Mouse (Mus musculus): ENCODE measurements around the gene Gm11238. TPM values are rescaled to one million over a fixed set of nuclear protein-coding genes. Genes with fewer than 3 reads are reported as not detected.
"Not testable (repeated sequence)": the region's sequence is repeated elsewhere in the genome, so short reads cannot be mapped to it uniquely, and the experiment has no call there.

Gm11238 gene
- not detected in 2 replicates for polyA plus RNA-seq (2014; fragmentation: Nextera tagmentation; extraction: Ambion mirVana)

DNA sequence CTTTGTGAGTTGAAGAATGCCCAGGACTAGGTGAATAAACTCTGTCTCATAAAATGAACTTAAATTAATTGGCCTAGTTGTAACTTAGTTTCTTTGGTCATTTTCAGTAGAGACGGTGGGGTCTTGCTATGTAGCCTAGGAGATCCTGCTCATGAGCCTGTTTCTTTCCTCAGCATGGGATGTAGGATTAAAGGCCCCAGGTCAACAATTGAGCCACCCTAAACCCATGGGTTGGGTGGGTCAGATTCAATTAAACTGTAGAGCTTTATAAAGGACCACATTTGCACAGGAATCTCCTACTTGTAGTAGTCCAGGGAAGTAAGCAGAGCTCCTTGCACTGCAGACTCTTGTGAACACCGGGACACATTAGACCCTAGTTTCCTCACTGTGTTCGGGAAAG, at the start of gene Gm11238:
Gene Gm11238 (plus strand): TSS at position 301 of the 400 bp plus-strand sequence.
- H3K4me1 ChIP-seq (ENCODE audit: insufficient read depth); H3K9ac ChIP-seq; DNase-seq; H3K27me3 ChIP-seq (ENCODE audit: insufficient read depth, low read length); ATAC-seq (ENCODE audit: insufficient read depth); H3K36me3 ChIP-seq (ENCODE audit: insufficient read depth); H3K4me3 ChIP-seq (ENCODE audit: low read depth, low read length); H3K4me2 ChIP-seq; H3K27ac ChIP-seq (ENCODE audit: low read depth); H3K9me3 ChIP-seq (ENCODE audit: low read depth, low read length): not testable (repeated sequence)
- WGBS: no CpG with 5 or more reads among the region's 3 CpGs

GRCm38 (mm10) chr4:73599248-73599647, 8.4 kb upstream of the Gm11238 start:
- Histone ChIP-seq H3K4me2 (no peak overlapping the region), H3K27me3 (ENCODE audit: insufficient read depth, low read length) (no peaks in the 10 kb centered on the region), H3K27ac (ENCODE audit: low read depth) (no peak overlapping the region), H3K36me3 (ENCODE audit: insufficient read depth) (no peaks in the 10 kb centered on the region), H3K4me1 (ENCODE audit: insufficient read depth) (no peaks in the 10 kb centered on the region), H3K9me3 (ENCODE audit: low read depth, low read length) (no peaks in the 10 kb centered on the region), H3K4me3 (ENCODE audit: low read depth, low read length) (no peak overlapping the region), H3K9ac (no peak overlapping the region)
- DNase-seq (peak; percentile 86), ATAC-seq (ENCODE audit: insufficient read depth) (0 out of 2 replicates have a peak, but pooled peaks have one; percentile 52)
- 10% methylated on average over 3 of the region's 3 CpGs for WGBS
- TF ChIP-seq CTCF (IDR thresholded peaks at IDR 0.05; ENCODE audit: low read depth): peak; percentile 64

GRCm38 (mm10) chr4:73622684-73623083, 15.0 kb downstream of the Gm11238 start, which contains the start of gene Gm11237:
Gm11237 (plus strand) TSS chr4:73622984.
- not testable (repeated sequence) for H3K27ac ChIP-seq (ENCODE audit: low read depth); DNase-seq; H3K4me2 ChIP-seq; H3K4me1 ChIP-seq (ENCODE audit: insufficient read depth); H3K9ac ChIP-seq; ATAC-seq (ENCODE audit: insufficient read depth); H3K4me3 ChIP-seq (ENCODE audit: low read depth, low read length); H3K27me3 ChIP-seq (ENCODE audit: insufficient read depth, low read length); H3K9me3 ChIP-seq (ENCODE audit: low read depth, low read length); H3K36me3 ChIP-seq (ENCODE audit: insufficient read depth)
- no CpG with 5 or more reads among the region's 3 CpGs for WGBS

GRCm38 (mm10) chr4:73637821-73638220, 30.1 kb downstream of the Gm11238 start, which contains the start of gene Gm11236:
Gm11236 (plus strand) TSS chr4:73638121.
- H3K27ac ChIP-seq (ENCODE audit: low read depth); ATAC-seq (ENCODE audit: insufficient read depth); H3K9ac ChIP-seq; H3K27me3 ChIP-seq (ENCODE audit: insufficient read depth, low read length); H3K4me3 ChIP-seq (ENCODE audit: low read depth, low read length); H3K36me3 ChIP-seq (ENCODE audit: insufficient read depth); DNase-seq; H3K4me2 ChIP-seq; H3K4me1 ChIP-seq (ENCODE audit: insufficient read depth); H3K9me3 ChIP-seq (ENCODE audit: low read depth, low read length): not testable (repeated sequence)
- no CpG with 5 or more reads among the region's 4 CpGs for WGBS

GRCm38 (mm10) chr4:73661864-73662263, 54.2 kb downstream of the Gm11238 start:
- ATAC-seq (ENCODE audit: insufficient read depth); DNase-seq; H3K27me3 ChIP-seq (ENCODE audit: insufficient read depth, low read length); H3K36me3 ChIP-seq (ENCODE audit: insufficient read depth); H3K9me3 ChIP-seq (ENCODE audit: low read depth, low read length); H3K4me1 ChIP-seq (ENCODE audit: insufficient read depth); H3K27ac ChIP-seq (ENCODE audit: low read depth); H3K4me3 ChIP-seq (ENCODE audit: low read depth, low read length); H3K4me2 ChIP-seq; H3K9ac ChIP-seq: not testable (repeated sequence)
- 79% methylated on average over 4 of the region's 4 CpGs for WGBS

GRCm38 (mm10) chr4:73668054-73668453, 60.4 kb downstream of the Gm11238 start, which contains the start of gene Gm11239:
Gm11239 (plus strand) TSS chr4:73668354.
- DNase-seq; H3K9ac ChIP-seq; H3K4me3 ChIP-seq (ENCODE audit: low read depth, low read length); H3K4me1 ChIP-seq (ENCODE audit: insufficient read depth); H3K9me3 ChIP-seq (ENCODE audit: low read depth, low read length); H3K27ac ChIP-seq (ENCODE audit: low read depth); ATAC-seq (ENCODE audit: insufficient read depth); H3K36me3 ChIP-seq (ENCODE audit: insufficient read depth); H3K4me2 ChIP-seq; H3K27me3 ChIP-seq (ENCODE audit: insufficient read depth, low read length): not testable (repeated sequence)
- WGBS: no CpG with 5 or more reads among the region's 4 CpGs

DNA sequence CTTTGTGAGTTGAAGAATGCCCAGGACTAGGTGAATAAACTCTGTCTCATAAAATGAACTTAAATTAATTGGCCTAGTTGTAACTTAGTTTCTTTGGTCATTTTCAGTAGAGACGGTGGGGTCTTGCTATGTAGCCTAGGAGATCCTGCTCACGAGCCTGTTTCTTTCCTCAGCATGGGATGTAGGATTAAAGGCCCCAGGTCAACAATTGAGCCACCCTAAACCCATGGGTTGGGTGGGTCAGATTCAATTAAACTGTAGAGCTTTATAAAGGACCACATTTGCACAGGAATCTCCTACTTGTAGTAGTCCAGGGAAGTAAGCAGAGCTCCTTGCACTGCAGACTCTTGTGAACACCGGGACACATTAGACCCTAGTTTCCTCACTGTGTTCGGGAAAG, 75.5 kb downstream of the Gm11238 start, which contains the start of gene Gm428:
Gene Gm428 (plus strand): TSS at position 301 of the 400 bp plus-strand sequence.
- not testable (repeated sequence) for DNase-seq; ATAC-seq (ENCODE audit: insufficient read depth); H3K4me2 ChIP-seq; H3K27me3 ChIP-seq (ENCODE audit: insufficient read depth, low read length); H3K36me3 ChIP-seq (ENCODE audit: insufficient read depth); H3K27ac ChIP-seq (ENCODE audit: low read depth); H3K9ac ChIP-seq; H3K4me3 ChIP-seq (ENCODE audit: low read depth, low read length); H3K4me1 ChIP-seq (ENCODE audit: insufficient read depth); H3K9me3 ChIP-seq (ENCODE audit: low read depth, low read length)
- 100% methylated on average over 1 of the region's 4 CpGs for WGBS

Other genes starting within 250 kb of the Gm11238 start
- gene Gm11487, start 202.8 kb upstream of the Gm11238 start, polyA plus RNA-seq (2014; fragmentation: Nextera tagmentation; extraction: Ambion mirVana): not detected in 2 replicates
- not detected in 2 replicates for gene Gm11237, start 15.1 kb downstream of the Gm11238 start, polyA plus RNA-seq (2014; fragmentation: Nextera tagmentation; extraction: Ambion mirVana)
- not detected in 2 replicates for gene Gm11236, start 30.2 kb downstream of the Gm11238 start, polyA plus RNA-seq (2014; fragmentation: Nextera tagmentation; extraction: Ambion mirVana)
- not detected in 2 replicates for gene Gm11239, start 60.5 kb downstream of the Gm11238 start, polyA plus RNA-seq (2014; fragmentation: Nextera tagmentation; extraction: Ambion mirVana)
- gene Gm428, start 75.6 kb downstream of the Gm11238 start, polyA plus RNA-seq (2014; fragmentation: Nextera tagmentation; extraction: Ambion mirVana): not detected in 2 replicates
- 3.7 and 5.4 TPM in 2 replicates for gene Rasef, start 183.1 kb downstream of the Gm11238 start, polyA plus RNA-seq (2014; fragmentation: Nextera tagmentation; extraction: Ambion mirVana)